Mouse (Mus musculus) leukemia stem cell, adult 10-12 weeks (primary cell): ENCODE data around the gene Aadacl2. TPM values are rescaled to one million over a fixed set of nuclear protein-coding genes. Genes with fewer than 3 reads are reported as not detected.

Experiments
- polyA plus RNA-seq: library from polyadenylated mRNA; stranded (reverse); fragments of >175 nt; gene quantifications from 2 replicates; pipeline ENCODE4 v1.2.3, GENCODE M21; 2012; ENCODE audit warnings: low replicate concordance

Gene Aadacl2
- polyA plus RNA-seq, result not detected in 2 replicates

DNA sequence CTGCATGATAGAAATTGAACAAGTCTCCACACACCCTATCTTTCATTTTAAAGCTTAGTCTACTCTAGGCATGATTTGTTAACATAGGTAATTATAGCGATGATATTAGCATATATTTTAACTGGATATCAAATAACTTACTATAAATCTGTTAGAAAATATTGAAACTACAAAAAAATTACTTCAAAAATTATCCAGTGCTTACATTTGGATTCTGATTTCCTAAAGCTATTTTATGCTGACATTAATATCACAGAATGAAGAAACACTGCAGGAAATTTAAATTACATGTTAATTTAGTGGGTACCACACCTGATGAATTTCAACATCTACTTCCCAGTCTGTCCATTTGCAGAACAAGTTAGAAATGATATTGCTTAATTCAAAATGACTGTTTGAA, at the start of gene Aadacl2:
Aadacl2 (plus strand) TSS at position 301 of the 400 bp plus-strand sequence.

DNA sequence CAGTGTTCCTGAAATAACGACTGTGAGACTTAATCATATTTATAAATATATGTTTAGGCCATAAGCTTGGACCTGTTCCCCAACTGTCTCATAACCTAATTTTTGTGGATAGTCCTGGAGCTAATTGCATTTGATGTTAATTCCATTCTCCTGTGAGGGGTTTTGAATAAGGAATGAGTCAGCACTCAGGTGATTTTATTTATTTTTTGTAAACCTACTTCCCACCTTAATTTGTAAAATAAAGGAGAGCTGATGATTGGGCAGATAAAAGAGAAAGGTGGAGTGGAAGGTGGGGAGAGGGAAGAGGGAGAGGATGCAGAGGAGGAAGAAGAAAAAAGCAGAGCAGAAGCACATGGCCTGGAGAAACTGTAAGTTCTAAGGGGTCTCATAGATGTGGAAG, 18.9 kb downstream of the Aadacl2 start, which contains the start of gene Aadac:
Aadac (plus strand) TSS at position 301 of the 400 bp plus-strand sequence.

Other genes starting within 250 kb of the Aadacl2 start
- gene Gm8298, start 145.7 kb upstream of the Aadacl2 start, polyA plus RNA-seq, result not detected in 2 replicates
- not detected in 2 replicates for gene C130079G13Rik, start 81.5 kb upstream of the Aadacl2 start, polyA plus RNA-seq
- not detected in 2 replicates for gene Aadac, start 19.0 kb downstream of the Aadacl2 start, polyA plus RNA-seq
- gene Sucnr1, start 75.1 kb downstream of the Aadacl2 start, polyA plus RNA-seq, result not detected in 2 replicates